Mouse (Mus musculus): ENCODE measurements at regions not wholly inside any gene's neighbourhood (a gene's known extent, or its start where the extent isn't known, plus 50 kb on each side); places are given as distances from the start of the nearest gene placed in this dataset.
A peak's percentile ranks its signal among the peaks of the same experiment; 100 is the strongest.

DNA sequence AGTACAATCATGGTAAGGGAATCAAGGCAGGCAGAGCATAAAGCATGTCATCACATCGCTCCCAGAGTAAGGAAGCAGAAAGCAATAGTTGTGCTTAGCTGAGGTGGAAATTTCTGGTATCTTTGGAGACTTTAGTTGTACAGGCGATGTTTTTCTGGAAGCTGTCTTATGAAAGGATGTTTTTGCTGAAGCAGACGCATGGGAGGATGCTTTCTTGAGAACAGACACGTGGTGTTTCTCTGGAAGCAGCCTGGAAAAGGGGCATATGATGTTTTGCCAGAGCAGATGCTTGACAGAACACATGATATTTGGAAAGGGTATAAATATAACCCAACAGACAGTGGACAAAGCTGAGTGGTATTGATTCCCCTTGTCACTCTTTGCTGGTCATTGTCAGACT, 722.4 kb downstream of the Mat2b start:
- Histone ChIP-seq H3K4me3 (ENCODE audit: low read depth, low read length) (no peak overlapping the region), H3K4me2 (replicated peaks; ENCODE audit: low read depth, low read length) (no peak overlapping the region), H3K9me3 (ENCODE audit: control insufficient read depth, low read length) (no peaks in the 10 kb centered on the region), H3K27ac (ENCODE audit: low read depth, low read length) (no peak overlapping the region), H3K27me3 (ENCODE audit: control insufficient read depth, insufficient read depth, low read length) (no peaks in the 10 kb centered on the region), H3K9ac (ENCODE audit: low read depth, low read length) (no peak overlapping the region), H3K4me1 (replicated peaks; ENCODE audit: control insufficient read depth, insufficient read depth, low read length) (no peaks in the 10 kb centered on the region), H3K36me3 (ENCODE audit: control insufficient read depth, insufficient read depth, low read length) (no peaks in the 10 kb centered on the region)
- no peak for ATAC-seq (ENCODE audit: low FRiP score)
- WGBS, result 86% methylated on average over 4 of the region's 4 CpGs
- DNase-seq (ENCODE audit: low spot score), result no peak

DNA sequence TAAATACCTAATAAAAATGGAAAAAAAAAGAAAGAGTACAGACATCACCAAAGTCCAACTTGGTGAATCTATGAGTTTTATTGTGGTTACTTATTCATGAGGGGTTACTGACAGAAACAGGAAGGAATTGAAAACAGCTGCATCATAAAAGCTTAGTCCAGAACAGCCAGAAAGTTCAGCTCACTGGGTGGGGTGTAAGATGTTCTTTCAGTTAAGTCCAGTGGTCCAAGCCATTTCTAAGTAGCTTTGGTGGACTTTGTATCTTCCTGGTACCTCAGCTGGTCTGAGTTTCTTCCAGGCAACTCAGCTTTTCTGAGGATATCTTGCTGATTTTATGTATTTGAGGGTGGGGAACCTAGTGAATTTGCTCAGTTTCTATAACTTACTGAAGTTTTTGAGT, 731.3 kb downstream of the Mat2b start:
- H3K4me1 ChIP-seq (replicated peaks; ENCODE audit: control insufficient read depth, insufficient read depth, low read length), result no peaks in the 10 kb centered on the region
- ATAC-seq (ENCODE audit: low FRiP score) (no peak), DNase-seq (ENCODE audit: low spot score) (no peak)
- no peaks in the 10 kb centered on the region for H3K27me3 ChIP-seq (ENCODE audit: control insufficient read depth, insufficient read depth, low read length)
- H3K4me3 ChIP-seq (ENCODE audit: low read depth, low read length), result no peak overlapping the region
- no peaks in the 10 kb centered on the region for H3K36me3 ChIP-seq (ENCODE audit: control insufficient read depth, insufficient read depth, low read length)
- H3K9me3 ChIP-seq (ENCODE audit: control insufficient read depth, low read length), result no peaks in the 10 kb centered on the region
- H3K27ac ChIP-seq (ENCODE audit: low read depth, low read length), result no peak overlapping the region
- no peak overlapping the region for H3K9ac ChIP-seq (ENCODE audit: low read depth, low read length)
- H3K4me2 ChIP-seq (replicated peaks; ENCODE audit: low read depth, low read length), result no peak overlapping the region

DNA sequence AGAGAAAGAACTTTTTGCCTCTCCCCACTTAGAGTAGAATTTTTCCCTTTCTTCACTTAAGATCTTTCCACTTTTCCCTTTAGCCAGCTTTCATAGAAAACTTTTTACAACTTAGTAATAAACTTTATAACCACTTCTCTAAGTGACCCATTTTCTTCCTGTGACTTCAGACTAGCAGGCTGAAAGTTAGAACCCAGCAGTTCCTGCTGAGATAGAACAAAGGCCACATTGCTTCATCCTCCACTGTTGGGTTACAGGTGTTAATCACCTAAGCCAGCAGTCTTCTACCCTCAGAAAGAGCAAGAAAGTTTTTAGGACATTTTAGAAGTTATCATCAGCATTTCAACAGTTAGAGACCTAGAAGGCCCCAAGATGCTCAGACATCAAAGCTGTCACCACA, 740.6 kb downstream of the Mat2b start:
- no peak overlapping the region for H3K27ac ChIP-seq (ENCODE audit: low read depth, low read length)
- no peaks in the 10 kb centered on the region for H3K36me3 ChIP-seq (ENCODE audit: control insufficient read depth, insufficient read depth, low read length)
- no peaks in the 10 kb centered on the region for H3K9me3 ChIP-seq (ENCODE audit: control insufficient read depth, low read length)
- H3K9ac ChIP-seq (ENCODE audit: low read depth, low read length), result no peak overlapping the region
- no peaks in the 10 kb centered on the region for H3K4me1 ChIP-seq (replicated peaks; ENCODE audit: control insufficient read depth, insufficient read depth, low read length)
- H3K4me2 ChIP-seq (replicated peaks; ENCODE audit: low read depth, low read length), result no peak overlapping the region
- no peak for DNase-seq (ENCODE audit: low spot score)
- H3K4me3 ChIP-seq (ENCODE audit: low read depth, low read length), result no peak overlapping the region
- H3K27me3 ChIP-seq (ENCODE audit: control insufficient read depth, insufficient read depth, low read length), result no peaks in the 10 kb centered on the region
- ATAC-seq (ENCODE audit: low FRiP score), result no peak

DNA sequence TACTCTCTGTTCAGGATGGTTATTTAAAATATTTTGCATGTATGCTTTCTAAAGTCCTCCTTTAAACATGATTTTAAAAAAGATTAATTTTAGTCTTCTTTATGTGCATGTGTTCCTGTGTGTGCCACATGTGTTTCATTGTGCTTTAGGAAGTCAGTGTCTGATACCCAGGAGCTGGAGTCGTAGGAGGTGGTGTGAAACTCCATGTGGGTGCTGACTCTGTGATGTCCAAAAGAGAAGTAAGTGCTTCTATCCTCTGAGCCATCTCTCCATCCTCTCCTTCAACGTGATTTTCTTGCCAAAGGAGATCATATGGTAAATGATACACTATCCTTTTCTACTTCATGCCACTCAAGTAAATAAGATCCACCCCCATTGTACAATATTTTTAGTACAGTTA, 750.8 kb downstream of the Mat2b start:
- no peak for DNase-seq (ENCODE audit: low spot score)
- Histone ChIP-seq H3K4me2 (replicated peaks; ENCODE audit: low read depth, low read length) (no peak overlapping the region), H3K36me3 (ENCODE audit: control insufficient read depth, insufficient read depth, low read length) (no peaks in the 10 kb centered on the region), H3K9ac (ENCODE audit: low read depth, low read length) (no peak overlapping the region), H3K9me3 (ENCODE audit: control insufficient read depth, low read length) (no peaks in the 10 kb centered on the region), H3K4me3 (ENCODE audit: low read depth, low read length) (no peak overlapping the region), H3K4me1 (replicated peaks; ENCODE audit: control insufficient read depth, insufficient read depth, low read length) (no peaks in the 10 kb centered on the region), H3K27ac (ENCODE audit: low read depth, low read length) (no peak overlapping the region), H3K27me3 (ENCODE audit: control insufficient read depth, insufficient read depth, low read length) (no peaks in the 10 kb centered on the region)
- ATAC-seq (ENCODE audit: low FRiP score), result no peak
- 76% methylated on average over 2 of the region's 2 CpGs for WGBS

DNA sequence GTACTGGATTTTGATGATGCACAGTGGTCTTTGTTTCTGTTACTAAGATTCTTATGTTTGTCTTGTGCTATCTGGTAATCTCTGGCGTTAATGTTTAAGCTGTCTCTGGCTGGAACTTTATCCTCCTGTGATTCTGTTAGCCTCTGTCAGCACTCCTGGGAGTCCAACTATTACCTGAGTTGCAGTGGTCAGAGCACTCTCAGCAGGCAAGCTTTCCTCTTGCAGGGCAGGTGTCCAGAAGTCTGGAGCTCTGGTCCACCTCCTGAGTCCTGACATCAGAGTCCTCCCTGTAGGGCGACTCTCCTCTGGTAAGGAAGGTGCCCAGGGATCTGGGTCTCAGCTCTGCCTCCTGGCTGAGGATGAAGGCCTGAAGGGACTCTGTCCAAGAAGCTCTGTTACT, 760.8 kb downstream of the Mat2b start:
- no peak overlapping the region for H3K4me3 ChIP-seq (ENCODE audit: low read depth, low read length)
- no peaks in the 10 kb centered on the region for H3K9me3 ChIP-seq (ENCODE audit: control insufficient read depth, low read length)
- DNase-seq (ENCODE audit: low spot score) (no peak), ATAC-seq (ENCODE audit: low FRiP score) (no peak)
- no peak overlapping the region for H3K4me2 ChIP-seq (replicated peaks; ENCODE audit: low read depth, low read length)
- no peaks in the 10 kb centered on the region for H3K36me3 ChIP-seq (ENCODE audit: control insufficient read depth, insufficient read depth, low read length)
- H3K4me1 ChIP-seq (replicated peaks; ENCODE audit: control insufficient read depth, insufficient read depth, low read length), result no peaks in the 10 kb centered on the region
- no peaks in the 10 kb centered on the region for H3K27me3 ChIP-seq (ENCODE audit: control insufficient read depth, insufficient read depth, low read length)
- 89% methylated on average over 2 of the region's 2 CpGs for WGBS
- H3K9ac ChIP-seq (ENCODE audit: low read depth, low read length), result no peak overlapping the region
- H3K27ac ChIP-seq (ENCODE audit: low read depth, low read length), result no peak overlapping the region

DNA sequence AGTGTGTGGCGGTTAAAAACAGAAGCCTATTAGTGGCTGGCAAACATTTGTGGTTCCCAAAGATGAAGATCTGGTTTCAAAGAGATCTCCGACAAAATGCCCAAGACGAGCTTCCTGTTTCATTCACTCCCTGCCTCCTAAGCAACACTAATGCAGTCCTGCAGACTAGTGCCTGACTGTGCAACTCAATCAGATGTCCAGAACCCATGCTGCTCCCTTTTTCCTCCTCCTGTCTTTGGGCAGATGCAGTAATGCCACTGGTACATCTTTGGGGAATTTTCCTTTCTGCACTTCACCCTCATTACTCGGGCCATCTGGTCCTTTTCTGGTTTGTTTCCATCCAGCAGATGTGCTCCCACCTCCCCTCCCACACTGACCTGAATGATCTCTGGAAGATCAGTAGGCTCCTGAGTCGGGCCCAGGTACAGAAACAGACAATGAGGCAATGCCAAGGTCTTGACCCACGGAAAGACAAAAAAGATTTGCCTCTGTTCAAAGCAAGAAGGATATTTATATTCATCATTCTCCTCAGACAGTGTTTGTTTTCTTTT, 771.0 kb downstream of the Mat2b start:
- no peak overlapping the region for H3K9ac ChIP-seq (ENCODE audit: low read depth, low read length)
- H3K27me3 ChIP-seq (ENCODE audit: control insufficient read depth, insufficient read depth, low read length), result no peaks in the 10 kb centered on the region
- H3K4me3 ChIP-seq (ENCODE audit: low read depth, low read length), result no peak overlapping the region
- no peaks in the 10 kb centered on the region for H3K36me3 ChIP-seq (ENCODE audit: control insufficient read depth, insufficient read depth, low read length)
- H3K4me1 ChIP-seq (replicated peaks; ENCODE audit: control insufficient read depth, insufficient read depth, low read length), result no peaks in the 10 kb centered on the region
- peak; percentile 26 for DNase-seq (ENCODE audit: low spot score)
- H3K27ac ChIP-seq (ENCODE audit: low read depth, low read length), result no peak overlapping the region
- H3K9me3 ChIP-seq (ENCODE audit: control insufficient read depth, low read length), result no peaks in the 10 kb centered on the region
- WGBS, result 44% methylated on average over 6 of the region's 6 CpGs
- ATAC-seq (ENCODE audit: low FRiP score), result peak; percentile 77
- H3K4me2 ChIP-seq (replicated peaks; ENCODE audit: low read depth, low read length), result no peak overlapping the region

DNA sequence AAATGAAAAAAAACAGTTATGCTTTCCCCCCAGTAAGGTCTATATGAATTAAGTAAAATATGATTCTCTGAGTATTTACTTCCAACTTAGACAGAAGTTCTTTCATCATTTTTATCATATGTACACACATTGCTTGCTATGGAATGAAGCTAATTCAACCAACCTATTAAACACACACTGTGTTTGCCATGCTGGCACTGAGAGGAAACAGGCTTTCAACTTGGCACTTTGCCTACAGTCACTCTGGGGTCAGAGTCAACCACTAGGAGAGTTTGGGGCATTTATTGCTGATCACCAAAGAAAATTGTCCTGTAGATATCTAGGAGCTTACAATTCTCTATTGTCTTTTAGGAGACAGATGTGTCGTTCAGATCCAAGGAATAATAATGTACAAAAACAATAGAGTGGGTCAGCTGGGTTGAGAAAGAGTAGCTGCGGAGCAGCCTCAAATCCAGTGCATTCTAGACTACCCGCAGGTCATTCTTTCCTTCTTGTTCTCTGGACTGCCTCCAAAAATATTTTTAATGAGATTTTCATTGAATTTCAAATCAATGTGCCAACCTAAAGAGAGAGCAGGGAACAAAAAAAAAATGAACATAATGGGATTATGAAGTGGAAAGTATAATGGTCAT, 777.2 kb downstream of the Mat2b start:
- no peaks in the 10 kb centered on the region for H3K36me3 ChIP-seq (ENCODE audit: control insufficient read depth, insufficient read depth, low read length)
- no peaks in the 10 kb centered on the region for H3K27me3 ChIP-seq (ENCODE audit: control insufficient read depth, insufficient read depth, low read length)
- H3K27ac ChIP-seq (ENCODE audit: low read depth, low read length), result no peak overlapping the region
- no peaks in the 10 kb centered on the region for H3K4me1 ChIP-seq (replicated peaks; ENCODE audit: control insufficient read depth, insufficient read depth, low read length)
- DNase-seq (ENCODE audit: low spot score) (no peak), ATAC-seq (ENCODE audit: low FRiP score) (no peak)
- H3K4me3 ChIP-seq (ENCODE audit: low read depth, low read length), result no peak overlapping the region
- no peak overlapping the region for H3K9ac ChIP-seq (ENCODE audit: low read depth, low read length)
- no peaks in the 10 kb centered on the region for H3K9me3 ChIP-seq (ENCODE audit: control insufficient read depth, low read length)
- no peak overlapping the region for H3K4me2 ChIP-seq (replicated peaks; ENCODE audit: low read depth, low read length)
- WGBS, result 71% methylated on average over 3 of the region's 3 CpGs

DNA sequence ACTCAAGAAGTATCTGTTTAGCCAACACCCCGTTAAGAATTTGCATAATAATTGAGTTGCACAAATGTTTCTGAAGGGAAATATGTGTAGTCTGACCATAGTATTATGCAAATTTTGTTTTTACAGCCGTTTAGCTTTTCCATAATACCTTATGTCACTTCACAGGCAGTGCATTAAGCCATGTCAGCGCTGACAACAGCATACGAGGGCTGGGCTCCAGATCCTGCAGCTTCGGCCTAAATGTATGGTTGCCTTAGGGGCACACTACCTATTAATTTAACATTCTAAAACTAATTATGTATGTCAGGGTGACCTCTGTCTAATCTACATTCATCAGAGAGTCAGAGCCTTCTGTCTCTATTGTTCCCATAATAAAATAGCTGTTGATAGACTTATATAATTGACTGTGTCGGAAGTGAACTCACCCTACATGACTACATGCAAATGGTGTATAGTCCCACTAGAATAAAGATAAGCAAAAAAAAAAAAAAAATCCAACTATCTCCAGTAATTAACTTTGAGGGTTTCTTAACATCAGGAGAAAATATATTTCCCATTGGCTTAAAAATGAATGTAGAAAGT, 795.3 kb downstream of the Mat2b start:
- no peaks in the 10 kb centered on the region for H3K27me3 ChIP-seq (ENCODE audit: control insufficient read depth, insufficient read depth, low read length)
- no peaks in the 10 kb centered on the region for H3K36me3 ChIP-seq (ENCODE audit: control insufficient read depth, insufficient read depth, low read length)
- H3K9me3 ChIP-seq (ENCODE audit: control insufficient read depth, low read length), result no peaks in the 10 kb centered on the region
- no peaks in the 10 kb centered on the region for H3K4me1 ChIP-seq (replicated peaks; ENCODE audit: control insufficient read depth, insufficient read depth, low read length)
- no peak overlapping the region for H3K4me2 ChIP-seq (replicated peaks; ENCODE audit: low read depth, low read length)
- ATAC-seq (ENCODE audit: low FRiP score) (peak; percentile 90), DNase-seq (ENCODE audit: low spot score) (peak; percentile 18)
- no peak overlapping the region for H3K4me3 ChIP-seq (ENCODE audit: low read depth, low read length)
- no peak overlapping the region for H3K27ac ChIP-seq (ENCODE audit: low read depth, low read length)
- 43% methylated on average over 6 of the region's 6 CpGs for WGBS
- H3K9ac ChIP-seq (ENCODE audit: low read depth, low read length), result no peak overlapping the region

DNA sequence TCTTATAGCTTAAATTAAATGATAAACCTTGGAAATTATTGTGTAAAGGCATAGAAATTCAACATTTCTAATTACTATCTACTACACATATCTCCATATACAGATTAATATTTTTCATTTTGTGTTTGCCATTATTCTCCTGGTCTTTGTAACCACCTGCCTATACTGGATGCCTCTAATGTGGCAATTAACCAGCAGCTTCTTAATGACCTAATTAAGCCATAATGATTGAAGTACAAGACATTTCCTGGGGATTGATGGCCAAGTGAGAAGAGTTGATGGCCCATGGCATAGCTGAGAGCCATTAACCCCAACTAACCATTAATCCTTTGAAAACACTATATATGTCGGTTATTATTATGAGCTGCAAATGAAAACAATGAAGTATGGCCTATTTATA, 811.7 kb downstream of the Mat2b start:
- no peak overlapping the region for H3K4me2 ChIP-seq (replicated peaks; ENCODE audit: low read depth, low read length)
- no peak overlapping the region for H3K4me3 ChIP-seq (ENCODE audit: low read depth, low read length)
- H3K9me3 ChIP-seq (ENCODE audit: control insufficient read depth, low read length), result no peaks in the 10 kb centered on the region
- H3K36me3 ChIP-seq (ENCODE audit: control insufficient read depth, insufficient read depth, low read length), result no peaks in the 10 kb centered on the region
- no peak overlapping the region for H3K27ac ChIP-seq (ENCODE audit: low read depth, low read length)
- 78% methylated on average over 1 of the region's 1 CpGs for WGBS
- no peak for DNase-seq (ENCODE audit: low spot score)
- no peak overlapping the region for H3K9ac ChIP-seq (ENCODE audit: low read depth, low read length)
- ATAC-seq (ENCODE audit: low FRiP score), result no peak
- H3K4me1 ChIP-seq (replicated peaks; ENCODE audit: control insufficient read depth, insufficient read depth, low read length), result no peaks in the 10 kb centered on the region
- no peaks in the 10 kb centered on the region for H3K27me3 ChIP-seq (ENCODE audit: control insufficient read depth, insufficient read depth, low read length)
